ENCODE assay signal across 8 mouse cellular contexts in genomic region chr1:23382037-23382436, GRCm38 (mm10). TPM values are rescaled to one million over a fixed set of nuclear protein-coding genes. Genes with fewer than 3 reads are reported as not detected.
DNase-seq lines count a peak whose midpoint lies in the region; ATAC-seq and TF ChIP-seq lines count a peak whose summit lies in the region.

No protein-coding gene starts in this region.

- no peaks in the 10 kb centered on the region for H3K36me3 ChIP-seq in heart, postnatal 0 days (replicated peaks; ENCODE audit: control insufficient read depth, insufficient read depth, low read length)
- H3K36me3 ChIP-seq in hindbrain, embryonic 13.5 days: peaks cover 4% of the 10 kb centered on the region; the same call in 1 of the 2 replicates
- peaks cover 2% of the 10 kb centered on the region; the same call in 1 of the 2 replicates for H3K36me3 ChIP-seq in midbrain, embryonic 14.5 days (ENCODE audit: control insufficient read depth, insufficient read depth, low read length)

- H3K4me2 ChIP-seq in heart, postnatal 0 days (ENCODE audit: low read depth, low read length): peak overlapping the region; percentile 100
- peak overlapping the region; percentile 71 for H3K4me2 ChIP-seq in hindbrain, embryonic 13.5 days
- H3K4me2 ChIP-seq in midbrain, embryonic 14.5 days (ENCODE audit: low read length): peak overlapping the region; percentile 96

- no peaks in the 10 kb centered on the region for H3K9me3 ChIP-seq in heart, postnatal 0 days (replicated peaks; ENCODE audit: control insufficient read depth, low read length)
- no peaks in the 10 kb centered on the region for H3K9me3 ChIP-seq in hindbrain, embryonic 13.5 days
- H3K9me3 ChIP-seq in midbrain, embryonic 14.5 days (ENCODE audit: control insufficient read depth, low read length): no peaks in the 10 kb centered on the region

- WGBS in heart, postnatal 0 days: 19% methylated on average over 9 of the region's 9 CpGs
- 20% methylated on average over 9 of the region's 9 CpGs for WGBS in hindbrain, embryonic 13.5 days
- 15% methylated on average over 9 of the region's 9 CpGs for WGBS in midbrain, embryonic 14.5 days

- DNase-seq in heart, postnatal 0 days (ENCODE audit: low spot score): no peak
- no peak for DNase-seq in heart, adult 18-20 months
- DNase-seq in NIH3T3 (ENCODE audit: low read depth): peak; percentile 18
- DNase-seq in midbrain, embryonic 14.5 days: peak; percentile 12
- no peak for DNase-seq in urinary bladder, adult 2 months (ENCODE audit: low spot score)
- no peak for DNase-seq in cerebellum, adult 9-11 months
- DNase-seq in embryo, embryonic 10 days (ENCODE audit: low spot score): no peak

- no peak for TF ChIP-seq EP300 in heart, postnatal 0 days (IDR thresholded peaks at IDR 0.05; ENCODE audit: low read depth)

- peaks cover 6% of the 10 kb centered on the region; the same call in 1 of the 2 replicates for H3K4me1 ChIP-seq in heart, postnatal 0 days (ENCODE audit: control insufficient read depth, insufficient read depth)
- peaks cover 44% of the 10 kb centered on the region for H3K4me1 ChIP-seq in hindbrain, embryonic 13.5 days (replicated peaks)
- peaks cover 23% of the 10 kb centered on the region for H3K4me1 ChIP-seq in midbrain, embryonic 14.5 days (ENCODE audit: control insufficient read depth, insufficient read depth, low read length)

- no peak for TF ChIP-seq CTCF in heart, postnatal 0 days (IDR thresholded peaks at IDR 0.05; ENCODE audit: low read depth)

- peak overlapping the region; percentile 85 for H3K9ac ChIP-seq in heart, postnatal 0 days (replicated peaks; ENCODE audit: low read depth, low read length)
- H3K9ac ChIP-seq in hindbrain, embryonic 13.5 days: peak overlapping the region; percentile 94
- H3K9ac ChIP-seq in midbrain, embryonic 14.5 days (replicated peaks; ENCODE audit: low read length): peak overlapping the region; percentile 91; the same call in 1 of the 2 replicates

- peak overlapping the region; percentile 78 for H3K4me3 ChIP-seq in heart, postnatal 0 days (ENCODE audit: low read depth, low read length)
- H3K4me3 ChIP-seq in hindbrain, embryonic 13.5 days: peak overlapping the region; percentile 85
- H3K4me3 ChIP-seq in midbrain, embryonic 14.5 days (replicated peaks; ENCODE audit: low read depth, low read length): peak overlapping the region; percentile 85

- H3K27ac ChIP-seq in heart, postnatal 0 days (ENCODE audit: low read depth): no peak overlapping the region
- H3K27ac ChIP-seq in hindbrain, embryonic 13.5 days: no peak overlapping the region
- H3K27ac ChIP-seq in midbrain, embryonic 14.5 days (replicated peaks; ENCODE audit: low read depth, low read length): 0 out of 2 replicates have a peak overlapping the region, but pooled peaks have one; percentile 88

- ATAC-seq in heart, postnatal 0 days (ENCODE audit: insufficient read depth, low read depth): no peak
- ATAC-seq in hindbrain, embryonic 13.5 days (ENCODE audit: low FRiP score): no peak
- no peak for ATAC-seq in midbrain, embryonic 14.5 days (ENCODE audit: low FRiP score, low TSS enrichment)

- H3K27me3 ChIP-seq in heart, postnatal 0 days (ENCODE audit: control insufficient read depth, insufficient read depth, low read length): no peaks in the 10 kb centered on the region
- H3K27me3 ChIP-seq in hindbrain, embryonic 13.5 days: peaks cover 4% of the 10 kb centered on the region
- no peaks in the 10 kb centered on the region for H3K27me3 ChIP-seq in midbrain, embryonic 14.5 days (ENCODE audit: control insufficient read depth, insufficient read depth, low read length)

RNA-seq across cellular contexts. Expression of gene Ogfrl1, which starts 15.5 kb away (rescaled TPM):
- total RNA-seq in heart, postnatal 0 days (2014; rRNA removed; ENCODE audit: low replicate concordance): 4.1 and 4.8 TPM in 2 replicates
- polyA plus RNA-seq in heart, postnatal 0 days (2015; fragmentation: Nextera tagmentation; extraction: Ambion mirVana): 7.2 and 7.4 TPM in 2 replicates
- 10 to 100 TPM; 14.1 to 15.5 TPM for total RNA-seq in heart, adult 18-20 months (2021)
- 11.4 and 13.9 TPM in 2 replicates for polyA plus RNA-seq in hindbrain, embryonic 13.5 days (2015; fragmentation: Nextera tagmentation; extraction: Ambion mirVana)
- 12.2 and 15.7 TPM in 2 replicates for polyA plus RNA-seq in midbrain, embryonic 14.5 days (2014; fragmentation: Nextera tagmentation; extraction: Ambion mirVana)
- 8.8 and 11.0 TPM in 2 replicates for polyA plus RNA-seq in urinary bladder, adult 2 months (2012; rRNA removed)

Comparison
In these comparisons a context has a peak if more than half of its experiments do, and no peak if none do; other contexts are left out.
1. DNase-seq: peak in NIH3T3 (single experiment) and midbrain, embryonic 14.5 days (single experiment); none in heart, postnatal 0 days (single experiment), heart, adult 18-20 months (0 of 2), urinary bladder, adult 2 months (single experiment), cerebellum, adult 9-11 months (single experiment) and embryo, embryonic 10 days (single experiment).
2. Peak in every context shown above with its lines, with median percentiles within 50 percentile points of each other: H3K4me2 ChIP-seq, H3K4me3 ChIP-seq and H3K9ac ChIP-seq.